Mouse (Mus musculus) frontal cortex, postnatal 10 days (tissue): ENCODE measurements around the gene Mgat1.
"Not testable (repeated sequence)": the region's sequence is repeated elsewhere in the genome, so short reads cannot be mapped to it uniquely, and the experiment has no call there.

Source experiments
- DNase-seq, 2 experiments: peaks; one replicate each; pipeline ENCODE4 v3.0.0; 2022; ENCODE audit warnings: low spot score in 2 of 2, mixed read lengths in 1 of 2

Mgat1 gene

GRCm38 (mm10) chr11:49243727-49244594 is at the start of gene Mgat1:
TSS of gene Mgat1 (plus strand) at chr11:49244191.
- peak; percentile 88 to 92 for DNase-seq

- DNase-seq: not testable (repeated sequence)
These were observed 49.2 kb upstream of the Mgat1 start for GRCm38 (mm10) chr11:49194771-49195170.

- DNase-seq: no peak
These were observed 48.1 kb upstream of the Mgat1 start for GRCm38 (mm10) chr11:49195819-49196322.

- DNase-seq: no peak
These were observed 43.3 kb upstream of the Mgat1 start for GRCm38 (mm10) chr11:49200666-49201065.

- DNase-seq: no peak
These were observed 42.8 kb upstream of the Mgat1 start for GRCm38 (mm10) chr11:49201142-49201541.

- no peak for DNase-seq
These were observed 41.9 kb upstream of the Mgat1 start for GRCm38 (mm10) chr11:49202071-49202470.

GRCm38 (mm10) chr11:49202523-49203061 is 41.4 kb upstream of the Mgat1 start:
- DNase-seq: no peak

- peak; percentile 85 to 90 for DNase-seq
These were observed 40.7 kb upstream of the Mgat1 start, which contains the start of gene Zfp62 for GRCm38 (mm10) chr11:49203129-49203768. TSS of gene Zfp62 (plus strand) at chr11:49203292.

GRCm38 (mm10) chr11:49203771-49204497 is 40.1 kb upstream of the Mgat1 start:
- DNase-seq: peak in 1 of 2 experiments; percentile 17

- no peak for DNase-seq
These were observed 38.9 kb upstream of the Mgat1 start for GRCm38 (mm10) chr11:49205080-49205590.

GRCm38 (mm10) chr11:49207495-49207894 is 36.5 kb upstream of the Mgat1 start:
- DNase-seq: no peak

GRCm38 (mm10) chr11:49212577-49212976 is 31.4 kb upstream of the Mgat1 start:
- no peak for DNase-seq

GRCm38 (mm10) chr11:49213505-49213904 is 30.5 kb upstream of the Mgat1 start:
- DNase-seq: no peak

- no peak for DNase-seq
These were observed 24.7 kb upstream of the Mgat1 start for GRCm38 (mm10) chr11:49219271-49219670.

GRCm38 (mm10) chr11:49224455-49224854 is 19.5 kb upstream of the Mgat1 start:
- no peak for DNase-seq

- DNase-seq: no peak
These were observed 11.2 kb upstream of the Mgat1 start for GRCm38 (mm10) chr11:49232781-49233180.

- no peak for DNase-seq
These were observed 8.4 kb upstream of the Mgat1 start for GRCm38 (mm10) chr11:49235459-49236207.

- DNase-seq: no peak
These were observed 7.1 kb upstream of the Mgat1 start for GRCm38 (mm10) chr11:49236891-49237290.

GRCm38 (mm10) chr11:49237532-49237931 is 6.5 kb upstream of the Mgat1 start:
- no peak for DNase-seq

- DNase-seq: no peak
These were observed 3.7 kb upstream of the Mgat1 start for GRCm38 (mm10) chr11:49240310-49240709.

- no peak for DNase-seq
These were observed 3.1 kb upstream of the Mgat1 start for GRCm38 (mm10) chr11:49240874-49241273.
